Mouse (Mus musculus) layer of hippocampus, adult 8-10 months (tissue): ENCODE data around the gene Herc1. TPM values are rescaled to one million over a fixed set of nuclear protein-coding genes. Genes with fewer than 3 reads are reported as not detected.

Source experiments
- DNase-seq, 2 experiments: peaks; one replicate each; pipeline ENCODE4 v3.0.0; 2022; ENCODE audit warnings: low spot score in 2 of 2
- total RNA-seq, 4 experiments: library from RNA; stranded (reverse); gene quantifications; 2 replicates each; pipeline ENCODE4 v1.2.4; 2022

Gene Herc1
- total RNA-seq, 4 experiments from 2014 or later, result 102 to 128 (median 112) TPM

- no peak for DNase-seq
Measured at GRCm38 (mm10) chr9:66518251-66518650, 168.0 kb downstream of the Herc1 start.

- no peak for DNase-seq
Measured at GRCm38 (mm10) chr9:66518901-66519300, 168.7 kb downstream of the Herc1 start.

GRCm38 (mm10) chr9:66520299-66520698 is 170.0 kb downstream of the Herc1 start:
- no peak for DNase-seq

- DNase-seq, result no peak
Measured at GRCm38 (mm10) chr9:66521595-66521994, 171.3 kb downstream of the Herc1 start.

- DNase-seq, result no peak
Measured at GRCm38 (mm10) chr9:66542785-66543184, 192.5 kb downstream of the Herc1 start.

Other genes starting within 250 kb of the Herc1 start
- gene Snx1, start 223.9 kb upstream of the Herc1 start, total RNA-seq, result 10 to 100 TPM; 84.0 to 94.9 (median 90.0) TPM
- gene Ciao2a, start 223.8 kb upstream of the Herc1 start, total RNA-seq, result 10 to 100 TPM; 24.3 to 30.0 (median 27.0) TPM
- 1 to 10 TPM in 1 of 4 experiments, under 1 TPM in 3; 0.43 to 1.5 (median 0.69) TPM for gene Dapk2, start 192.2 kb upstream of the Herc1 start, total RNA-seq
- under 1 TPM; 0.16 to 0.39 (median 0.23) TPM for gene Fbxl22, start 164.1 kb downstream of the Herc1 start, total RNA-seq
- 10 to 100 TPM; 39.9 to 47.9 (median 43.7) TPM for gene Usp3, start 242.7 kb downstream of the Herc1 start, total RNA-seq